Mouse (Mus musculus): ENCODE results near the gene Gm17455.

Gm17455 gene

DNA sequence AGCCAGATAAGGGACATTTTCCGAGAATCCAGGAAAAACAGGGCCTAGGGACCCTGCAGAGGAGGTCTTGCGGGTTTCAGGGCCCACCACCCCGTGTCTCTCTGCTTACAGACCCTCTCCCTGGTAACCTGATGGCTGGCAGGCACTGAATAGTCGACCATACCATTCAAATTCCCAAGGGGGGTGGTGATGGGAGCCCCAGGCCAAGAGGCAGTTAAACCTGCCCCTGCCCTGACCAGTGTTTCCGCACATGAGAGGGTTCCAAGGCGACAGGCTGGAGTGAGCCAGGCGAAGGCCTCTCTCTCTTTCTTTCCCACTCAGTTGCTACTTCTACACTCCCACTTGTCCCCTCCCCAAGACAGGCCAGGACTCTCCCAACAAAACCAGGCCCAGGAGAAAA lies at the start of gene Gm17455:
Gm17455 (plus strand) TSS at position 278 of the 400 bp plus-strand sequence.
- DNase-seq (ENCODE audit: low read depth, low spot score), result no peak

DNA sequence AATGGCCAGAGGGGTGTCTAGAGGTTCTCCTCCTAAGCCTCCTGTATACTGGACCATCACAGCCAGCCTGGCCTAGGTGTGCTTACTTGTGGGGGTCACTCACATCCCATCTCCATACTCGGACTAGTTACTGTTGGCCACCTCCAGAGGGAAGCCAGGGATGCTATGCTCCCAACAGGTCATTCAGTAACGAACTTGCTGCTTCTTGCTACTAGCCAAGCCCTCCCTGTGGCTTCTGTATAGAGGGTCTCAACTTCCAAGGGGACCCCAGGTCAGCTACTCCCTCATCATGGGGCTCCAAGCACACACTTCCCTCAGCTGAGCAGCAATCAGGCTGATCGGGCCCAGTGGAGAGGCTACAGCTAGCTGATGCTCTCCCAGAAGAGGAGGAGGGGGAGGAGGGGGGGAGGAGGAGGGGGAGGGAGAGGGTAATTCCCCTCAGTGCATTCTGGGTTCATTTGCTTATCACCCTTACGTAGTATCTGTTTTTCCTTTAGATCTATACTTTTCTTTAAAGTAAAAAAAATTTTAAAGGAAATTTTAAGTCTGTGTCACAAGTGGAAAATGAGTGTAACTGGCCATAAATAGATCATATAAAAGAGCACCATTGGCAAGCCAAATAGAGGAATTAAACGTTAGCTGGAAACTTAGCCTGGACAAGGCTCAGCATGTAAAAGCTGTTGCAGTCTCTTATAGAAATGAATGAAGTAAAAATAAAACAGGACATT lies 49.3 kb upstream of the Gm17455 start:
- peak; percentile 81 for DNase-seq (ENCODE audit: low read depth, low spot score)

GRCm38 (mm10) chr10:60350805-60351167 lies 48.7 kb upstream of the Gm17455 start:
- peak; percentile 94 for DNase-seq (ENCODE audit: low read depth, low spot score)

DNA sequence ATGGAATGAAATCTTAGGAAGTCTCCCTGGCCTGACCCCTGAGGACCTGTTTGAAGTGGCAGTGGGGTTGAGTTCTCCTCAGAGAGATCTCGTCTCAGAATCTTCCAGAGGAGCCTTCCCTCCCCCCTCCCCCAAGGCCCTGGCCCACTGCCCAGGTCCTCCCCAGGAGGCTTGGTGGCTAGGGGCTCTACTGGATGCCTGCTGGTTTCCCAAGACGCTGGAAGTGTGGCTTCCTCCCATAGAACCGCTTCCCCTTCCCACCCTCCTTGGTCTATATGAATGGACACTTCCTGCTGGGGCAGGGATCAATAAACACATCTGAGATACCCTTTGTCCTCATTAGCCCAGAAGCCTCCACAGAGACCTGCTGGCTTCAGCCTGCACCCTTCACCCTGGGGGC lies 48.3 kb upstream of the Gm17455 start:
- DNase-seq (ENCODE audit: low read depth, low spot score), result peak; percentile 41

GRCm38 (mm10) chr10:60351761-60352455 lies 47.6 kb upstream of the Gm17455 start:
- DNase-seq (ENCODE audit: low read depth, low spot score), result peak; percentile 89

- DNase-seq (ENCODE audit: low read depth, low spot score), result no peak
These were observed 46.1 kb upstream of the Gm17455 start for GRCm38 (mm10) chr10:60353241-60354002.

GRCm38 (mm10) chr10:60354003-60354325 lies 45.6 kb upstream of the Gm17455 start:
- no peak for DNase-seq (ENCODE audit: low read depth, low spot score)

DNA sequence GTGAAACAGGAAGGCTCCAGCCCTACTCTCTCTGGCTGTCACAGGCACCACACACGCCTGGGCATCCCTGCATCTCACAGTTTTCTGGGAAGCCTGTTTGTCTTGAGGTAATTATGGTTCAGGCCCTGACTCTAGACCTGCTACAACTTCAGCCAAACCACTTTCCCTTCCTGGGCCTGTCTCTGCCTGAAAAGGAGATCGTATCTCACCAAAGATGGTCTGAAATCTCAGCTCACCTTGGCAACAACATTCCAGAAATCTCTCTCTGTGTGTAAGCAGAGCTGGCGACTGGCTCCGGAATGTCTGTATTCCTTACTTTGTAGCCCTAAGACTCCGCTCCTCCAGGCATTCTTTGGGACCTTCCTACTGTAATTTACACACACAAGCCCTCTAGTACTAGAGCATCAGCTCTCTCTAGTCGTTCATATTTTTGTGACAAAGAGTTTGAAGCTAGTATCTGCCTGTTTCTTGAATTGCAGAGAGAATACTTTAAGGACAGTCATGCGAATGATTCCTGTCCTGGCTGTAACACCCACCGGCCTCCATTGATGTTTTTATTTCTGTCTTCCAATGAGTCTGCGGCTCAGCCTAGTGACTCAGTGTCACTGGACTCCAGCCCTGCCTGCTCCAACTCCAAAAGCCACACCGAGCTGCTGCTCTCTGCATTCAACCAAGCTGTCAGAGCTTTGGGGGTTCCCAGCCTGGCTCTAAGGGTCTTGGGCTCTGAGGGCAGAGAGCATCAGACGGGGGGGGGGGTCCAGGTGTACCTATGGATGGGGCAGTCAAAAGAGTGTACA lies 44.4 kb upstream of the Gm17455 start:
- DNase-seq (ENCODE audit: low read depth, low spot score), result no peak

- DNase-seq (ENCODE audit: low read depth, low spot score), result no peak
These were observed 42.1 kb upstream of the Gm17455 start for GRCm38 (mm10) chr10:60357441-60357840.

DNA sequence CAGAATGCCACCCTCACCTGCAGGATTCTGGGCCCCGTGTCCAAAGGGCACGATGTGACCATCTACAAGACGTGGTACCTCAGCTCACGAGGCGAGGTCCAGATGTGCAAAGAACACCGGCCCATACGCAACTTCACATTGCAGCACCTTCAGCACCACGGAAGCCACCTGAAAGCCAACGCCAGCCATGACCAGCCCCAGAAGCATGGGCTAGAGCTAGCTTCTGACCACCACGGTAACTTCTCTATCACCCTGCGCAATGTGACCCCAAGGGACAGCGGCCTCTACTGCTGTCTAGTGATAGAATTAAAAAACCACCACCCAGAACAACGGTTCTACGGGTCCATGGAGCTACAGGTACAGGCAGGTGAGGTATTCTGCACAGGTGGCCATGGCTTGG lies 41.6 kb upstream of the Gm17455 start:
- no peak for DNase-seq (ENCODE audit: low read depth, low spot score)

GRCm38 (mm10) chr10:60358776-60359175 lies 40.8 kb upstream of the Gm17455 start:
- DNase-seq (ENCODE audit: low read depth, low spot score), result no peak

DNA sequence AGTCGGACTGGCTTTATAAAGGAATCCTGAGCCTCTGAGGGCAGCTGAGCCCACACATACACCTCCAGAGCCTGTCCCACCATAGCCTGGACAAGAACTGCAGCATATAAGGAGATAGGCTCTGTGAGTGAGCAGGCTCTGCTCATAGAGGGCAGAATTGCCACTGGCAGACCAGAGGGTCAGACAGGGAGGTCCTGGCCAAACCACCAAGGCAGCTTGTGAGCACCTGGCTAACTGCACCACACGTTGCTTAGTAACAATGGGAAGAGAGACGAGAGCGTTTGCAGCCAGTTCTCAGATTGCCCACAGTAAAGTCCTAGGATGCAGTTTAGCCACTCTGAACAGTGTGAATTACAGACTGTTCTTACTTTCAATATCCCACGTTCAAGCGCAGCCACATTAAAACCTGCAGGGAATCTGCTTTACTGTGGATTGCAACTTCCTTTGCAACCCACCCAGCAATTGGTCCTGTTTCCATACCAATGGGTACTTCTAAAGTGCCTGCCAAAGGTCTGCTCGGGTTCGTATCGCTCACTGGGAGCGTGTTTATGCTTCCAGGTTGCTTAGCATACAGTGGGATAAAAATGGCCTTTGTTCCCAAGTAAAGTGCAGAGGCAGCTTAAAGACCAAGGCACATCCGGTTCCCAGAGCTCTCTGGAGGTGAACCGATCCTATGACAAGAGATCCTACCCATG lies 37.8 kb upstream of the Gm17455 start:
- DNase-seq (ENCODE audit: low read depth, low spot score), result no peak

- no peak for DNase-seq (ENCODE audit: low read depth, low spot score)
These were observed 37.3 kb upstream of the Gm17455 start for GRCm38 (mm10) chr10:60362310-60362628.

- no peak for DNase-seq (ENCODE audit: low read depth, low spot score)
These were observed 36.1 kb upstream of the Gm17455 start for GRCm38 (mm10) chr10:60363426-60363825.

DNA sequence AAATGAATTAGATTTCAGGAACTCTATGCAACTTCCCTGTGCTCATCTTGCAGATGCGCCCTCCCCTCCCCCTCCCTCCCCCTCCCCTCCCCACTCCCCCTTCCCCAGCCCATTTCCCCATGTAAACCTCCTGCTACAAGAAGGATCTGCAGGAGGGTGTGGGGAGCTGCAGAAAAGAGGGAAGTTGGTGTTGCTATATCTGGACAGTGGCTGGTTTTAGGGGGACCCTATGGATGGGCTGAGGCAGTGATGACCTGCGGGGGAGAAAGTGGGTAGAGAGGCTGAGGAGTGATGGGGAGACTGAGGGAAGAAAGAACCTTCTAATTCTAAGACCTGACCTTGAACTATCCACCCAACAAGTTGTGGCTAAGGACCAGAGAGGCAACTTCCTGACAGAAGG lies 32.4 kb upstream of the Gm17455 start:
- DNase-seq (ENCODE audit: low read depth, low spot score), result no peak

DNA sequence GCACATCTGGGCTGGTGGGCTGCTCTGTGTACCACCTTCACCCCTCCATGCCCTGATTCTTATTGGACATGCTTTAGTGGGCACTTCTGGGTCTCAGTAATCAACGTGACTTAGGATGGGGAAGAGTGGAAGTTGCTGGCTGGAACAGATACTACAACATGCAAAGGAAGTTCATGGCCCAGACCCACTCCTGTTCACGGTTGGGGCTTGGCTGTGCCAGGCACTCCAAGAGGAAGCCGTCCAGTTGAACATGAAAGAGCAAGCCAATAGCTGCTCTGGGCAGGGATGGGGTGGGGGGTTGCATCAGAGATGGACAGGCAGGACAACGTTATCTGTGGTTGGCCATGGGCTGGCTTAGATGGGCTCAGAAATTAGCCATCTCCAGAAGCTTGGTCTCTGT lies 31.6 kb upstream of the Gm17455 start:
- no peak for DNase-seq (ENCODE audit: low read depth, low spot score)

- DNase-seq (ENCODE audit: low read depth, low spot score), result no peak
These were observed 30.1 kb upstream of the Gm17455 start for GRCm38 (mm10) chr10:60369405-60369804.

DNA sequence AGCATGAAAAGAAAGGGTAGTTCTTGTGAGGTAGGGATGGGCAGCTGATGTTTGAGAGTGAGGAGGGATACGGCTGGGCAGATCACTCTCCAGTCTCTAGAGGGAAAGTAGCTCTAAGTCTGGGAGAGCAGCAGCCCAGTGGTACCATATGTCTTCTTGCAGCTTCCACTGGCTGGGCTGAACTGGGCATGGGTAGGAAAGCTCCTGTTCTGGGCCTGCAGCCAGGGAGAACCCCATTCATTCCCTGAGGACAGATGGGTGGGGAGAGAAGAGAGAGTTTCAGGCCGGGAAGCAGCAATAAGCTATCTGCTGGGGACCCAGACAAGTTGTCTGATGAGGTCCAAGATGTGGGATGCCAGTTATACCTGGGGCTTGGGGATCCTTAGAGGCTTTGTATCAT lies 29.4 kb upstream of the Gm17455 start:
- DNase-seq (ENCODE audit: low read depth, low spot score), result no peak

DNA sequence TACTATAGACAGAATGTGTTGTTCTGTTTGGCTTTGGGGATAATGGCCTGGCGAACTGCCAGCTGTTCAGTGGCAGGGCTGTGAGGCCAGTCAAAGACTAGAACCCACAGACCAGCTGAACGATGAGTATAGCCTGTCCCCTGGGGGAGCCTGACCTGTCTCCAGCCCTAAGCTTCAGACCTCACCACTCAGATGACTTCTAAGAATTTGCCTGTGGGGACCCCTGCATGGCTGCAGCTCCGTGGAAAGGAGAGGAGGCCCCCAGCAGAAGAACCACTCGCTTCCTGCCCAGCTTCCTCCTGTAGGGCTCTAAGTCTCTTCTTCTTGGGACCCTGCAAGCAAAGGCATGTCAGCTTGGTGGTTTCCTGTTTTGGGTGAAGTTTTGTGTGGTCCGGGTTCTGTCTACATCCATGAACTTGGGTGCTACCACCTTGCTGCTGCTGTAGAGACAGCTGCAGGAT lies 28.9 kb upstream of the Gm17455 start:
- peak; percentile 57 for DNase-seq (ENCODE audit: low read depth, low spot score)

- DNase-seq (ENCODE audit: low read depth, low spot score), result peak; percentile 59
These were observed 27.7 kb upstream of the Gm17455 start for GRCm38 (mm10) chr10:60371596-60372386.

DNA sequence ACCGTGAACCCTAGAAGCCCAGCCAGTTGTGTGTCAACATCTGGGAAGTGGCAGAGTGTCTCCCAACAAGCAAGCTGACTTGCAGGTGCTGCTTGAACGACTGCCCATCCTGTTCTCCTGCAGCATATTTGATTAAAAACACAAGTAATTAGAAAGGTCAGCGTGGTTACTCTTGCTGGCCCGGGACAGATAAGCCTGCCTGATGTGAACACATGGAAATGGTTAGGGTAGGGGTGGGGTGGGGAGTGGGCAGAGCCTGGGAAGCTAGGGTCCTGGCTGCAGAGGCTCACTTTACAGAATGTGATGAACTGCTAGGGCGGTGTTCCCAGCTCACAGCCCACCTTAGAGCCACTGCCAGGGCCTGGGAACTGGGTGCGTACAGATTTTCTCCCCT lies 26.0 kb upstream of the Gm17455 start:
- no peak for DNase-seq (ENCODE audit: low read depth, low spot score)

All from CD4-positive, CD25-positive, alpha-beta regulatory T cell, adult 2 months (primary cell).